Mouse (Mus musculus): ENCODE measurements around the gene Ppp1r14a. TPM values are rescaled to one million over a fixed set of nuclear protein-coding genes. Genes with fewer than 3 reads are reported as not detected.

Gene Ppp1r14a
- 19.6 and 25.1 TPM in 2 replicates for polyA plus RNA-seq (2015; fragmentation: Nextera tagmentation; extraction: Ambion mirVana)

- peak within 1 kb of the TSS; percentile 92 for H3K4me2 ChIP-seq (replicated peaks; ENCODE audit: low read depth, low read length)
- H3K27me3 ChIP-seq (ENCODE audit: insufficient read depth, low read length): peaks cover 3% of the 10 kb centered on the region; the same call in 1 of the 2 replicates
- no peaks in the 10 kb centered on the region for H3K36me3 ChIP-seq (ENCODE audit: insufficient read depth, low read length)
- H3K9me3 ChIP-seq (ENCODE audit: low read length): no peaks in the 10 kb centered on the region
- H3K4me3 ChIP-seq (ENCODE audit: low read length): peak within 1 kb of the TSS; percentile 62
- ATAC-seq (ENCODE audit: low FRiP score, low TSS enrichment): peak; percentile 12; the same call in 1 of the 2 replicates
- peaks cover 53% of the 10 kb centered on the region for H3K4me1 ChIP-seq (ENCODE audit: insufficient read depth, low read length)
- WGBS: under 1% methylated on average over 58 of the region's 59 CpGs
- H3K9ac ChIP-seq (replicated peaks; ENCODE audit: low read length): peak within 1 kb of the TSS; percentile 63
- H3K27ac ChIP-seq (ENCODE audit: low read length): peak within 1 kb of the TSS; percentile 81
These were observed at the start of gene Ppp1r14a for GRCm38 (mm10) chr7:29288942-29289638. Gene Ppp1r14a (plus strand): TSS chr7:29289308.

DNA sequence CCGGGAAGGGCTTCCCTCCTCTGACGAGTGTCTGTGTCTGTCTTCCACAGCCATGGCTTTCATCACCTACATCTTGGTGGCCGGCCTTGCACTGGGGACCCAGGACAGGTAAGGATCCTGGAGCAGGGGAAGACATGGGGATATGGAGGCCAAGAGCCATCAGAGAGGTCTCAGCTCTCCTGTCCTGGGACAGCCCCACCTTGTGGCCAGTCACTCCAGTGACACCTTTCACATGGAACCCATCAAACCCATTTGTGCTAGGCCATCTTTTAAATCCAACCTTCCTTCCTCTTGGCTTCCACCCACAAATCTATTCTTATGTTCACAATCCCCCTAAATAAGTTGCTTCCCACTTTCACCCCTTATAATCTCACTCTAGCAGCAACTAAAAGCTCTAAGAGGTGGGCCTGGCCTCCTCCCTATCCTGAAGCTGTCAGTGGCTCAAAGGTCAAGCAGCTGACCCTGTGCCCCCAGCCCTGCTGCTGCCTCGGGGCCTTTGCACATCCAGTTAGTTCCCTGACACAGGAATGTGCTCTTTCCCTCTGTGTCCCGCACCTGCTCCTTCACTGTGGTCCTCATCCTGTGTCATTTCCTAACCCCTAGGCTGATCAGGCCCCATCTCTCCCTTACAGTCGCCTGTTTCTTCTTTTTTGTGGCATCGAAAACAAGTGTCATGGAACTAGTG lies 44.2 kb upstream of the Ppp1r14a start:
- Histone ChIP-seq H3K27ac (ENCODE audit: low read length) (no peak overlapping the region), H3K27me3 (ENCODE audit: insufficient read depth, low read length) (no peaks in the 10 kb centered on the region), H3K4me2 (replicated peaks; ENCODE audit: low read depth, low read length) (no peak overlapping the region), H3K4me3 (ENCODE audit: low read length) (no peak overlapping the region), H3K4me1 (ENCODE audit: insufficient read depth, low read length) (peaks cover 20% of the 10 kb centered on the region), H3K36me3 (ENCODE audit: insufficient read depth, low read length) (peaks cover 18% of the 10 kb centered on the region), H3K9ac (replicated peaks; ENCODE audit: low read length) (no peak overlapping the region), H3K9me3 (ENCODE audit: low read length) (no peaks in the 10 kb centered on the region)
- ATAC-seq (ENCODE audit: low FRiP score, low TSS enrichment): no peak
- WGBS: 86% methylated on average over 7 of the region's 7 CpGs

GRCm38 (mm10) chr7:29246015-29246414 lies 43.1 kb upstream of the Ppp1r14a start:
- Histone ChIP-seq H3K4me1 (ENCODE audit: insufficient read depth, low read length) (peaks cover 20% of the 10 kb centered on the region), H3K4me3 (ENCODE audit: low read length) (no peak overlapping the region), H3K9ac (replicated peaks; ENCODE audit: low read length) (no peak overlapping the region), H3K27ac (ENCODE audit: low read length) (no peak overlapping the region), H3K36me3 (ENCODE audit: insufficient read depth, low read length) (peaks cover 18% of the 10 kb centered on the region), H3K4me2 (replicated peaks; ENCODE audit: low read depth, low read length) (no peak overlapping the region), H3K27me3 (ENCODE audit: insufficient read depth, low read length) (no peaks in the 10 kb centered on the region), H3K9me3 (ENCODE audit: low read length) (no peaks in the 10 kb centered on the region)
- no peak for ATAC-seq (ENCODE audit: low FRiP score, low TSS enrichment)
- 76% methylated on average over 5 of the region's 5 CpGs for WGBS

DNA sequence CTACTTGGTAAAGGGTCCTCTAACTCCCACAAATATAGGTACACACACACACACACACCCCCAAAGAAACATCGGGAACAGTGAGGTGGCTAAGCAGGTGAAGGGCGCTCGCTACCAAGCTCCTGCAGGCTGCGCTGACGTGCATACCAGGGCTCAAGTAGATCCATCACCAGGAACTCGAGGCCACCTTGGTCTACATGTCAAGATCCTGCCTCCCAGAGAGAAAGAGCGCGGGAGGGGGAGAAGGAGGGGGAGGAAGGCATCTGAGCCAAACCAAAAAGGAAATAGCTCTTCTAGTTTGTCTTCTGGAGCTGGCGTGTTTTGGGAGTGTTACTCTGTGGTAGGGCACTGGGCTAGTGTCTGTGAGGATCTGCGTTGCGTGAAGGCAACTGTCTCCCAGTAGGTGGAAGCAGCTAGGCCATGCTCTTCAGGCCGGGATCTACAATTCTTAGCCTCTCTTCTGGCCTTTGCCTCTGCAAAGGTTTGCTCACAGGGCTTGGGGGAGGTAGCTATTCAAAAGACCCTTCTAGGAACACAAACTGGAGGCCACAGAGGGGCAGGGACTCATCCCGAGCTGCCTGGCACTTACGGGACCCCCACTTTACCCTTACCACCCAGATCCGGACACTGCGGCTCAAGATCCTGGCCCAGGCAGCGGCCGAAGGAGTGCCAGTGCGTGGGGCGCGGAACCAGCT lies 42.3 kb upstream of the Ppp1r14a start:
- Histone ChIP-seq H3K27ac (ENCODE audit: low read length) (no peak overlapping the region), H3K9me3 (ENCODE audit: low read length) (no peaks in the 10 kb centered on the region), H3K9ac (replicated peaks; ENCODE audit: low read length) (no peak overlapping the region), H3K27me3 (ENCODE audit: insufficient read depth, low read length) (no peaks in the 10 kb centered on the region), H3K4me1 (ENCODE audit: insufficient read depth, low read length) (peaks cover 20% of the 10 kb centered on the region), H3K36me3 (ENCODE audit: insufficient read depth, low read length) (peaks cover 18% of the 10 kb centered on the region), H3K4me3 (ENCODE audit: low read length) (no peak overlapping the region), H3K4me2 (replicated peaks; ENCODE audit: low read depth, low read length) (no peak overlapping the region)
- WGBS: 83% methylated on average over 21 of the region's 21 CpGs
- ATAC-seq (ENCODE audit: low FRiP score, low TSS enrichment): no peak

- Histone ChIP-seq H3K27me3 (ENCODE audit: insufficient read depth, low read length) (no peaks in the 10 kb centered on the region), H3K36me3 (ENCODE audit: insufficient read depth, low read length) (peaks cover 18% of the 10 kb centered on the region), H3K4me1 (ENCODE audit: insufficient read depth, low read length) (peaks cover 20% of the 10 kb centered on the region), H3K4me3 (ENCODE audit: low read length) (peak overlapping the region; percentile 37), H3K27ac (ENCODE audit: low read length) (no peak overlapping the region), H3K4me2 (replicated peaks; ENCODE audit: low read depth, low read length) (peak overlapping the region; percentile 55), H3K9me3 (ENCODE audit: low read length) (no peaks in the 10 kb centered on the region), H3K9ac (replicated peaks; ENCODE audit: low read length) (no peak overlapping the region; the same call in 1 of the 2 replicates)
- WGBS: 28% methylated on average over 16 of the region's 16 CpGs
- ATAC-seq (ENCODE audit: low FRiP score, low TSS enrichment): peak; percentile 37; the same call in 1 of the 2 replicates
These were observed 41.8 kb upstream of the Ppp1r14a start for GRCm38 (mm10) chr7:29247314-29247700.

GRCm38 (mm10) chr7:29247706-29248105 lies 41.4 kb upstream of the Ppp1r14a start:
- Histone ChIP-seq H3K9me3 (ENCODE audit: low read length) (no peaks in the 10 kb centered on the region), H3K36me3 (ENCODE audit: insufficient read depth, low read length) (peaks cover 18% of the 10 kb centered on the region), H3K4me1 (ENCODE audit: insufficient read depth, low read length) (peaks cover 20% of the 10 kb centered on the region), H3K27me3 (ENCODE audit: insufficient read depth, low read length) (no peaks in the 10 kb centered on the region), H3K9ac (replicated peaks; ENCODE audit: low read length) (peak overlapping the region; percentile 37), H3K4me3 (ENCODE audit: low read length) (peak overlapping the region; percentile 37), H3K27ac (ENCODE audit: low read length) (no peak overlapping the region), H3K4me2 (replicated peaks; ENCODE audit: low read depth, low read length) (peak overlapping the region; percentile 55)
- WGBS: 16% methylated on average over 19 of the region's 19 CpGs
- ATAC-seq (ENCODE audit: low FRiP score, low TSS enrichment): peak; percentile 18; the same call in 1 of the 2 replicates

GRCm38 (mm10) chr7:29248261-29248841 lies 40.8 kb upstream of the Ppp1r14a start, which contains the start of gene 2200002D01Rik:
Gene 2200002D01Rik (minus strand): TSS chr7:29248466.
- Histone ChIP-seq H3K27ac (ENCODE audit: low read length) (peak within 1 kb of the TSS; percentile 35; the same call in 1 of the 2 replicates), H3K9ac (replicated peaks; ENCODE audit: low read length) (peak within 1 kb of the TSS; percentile 37), H3K4me2 (replicated peaks; ENCODE audit: low read depth, low read length) (peak within 1 kb of the TSS; percentile 55), H3K4me3 (ENCODE audit: low read length) (peak within 1 kb of the TSS; percentile 37), H3K36me3 (ENCODE audit: insufficient read depth, low read length) (peaks cover 18% of the 10 kb centered on the region), H3K9me3 (ENCODE audit: low read length) (no peaks in the 10 kb centered on the region), H3K4me1 (ENCODE audit: insufficient read depth, low read length) (peaks cover 20% of the 10 kb centered on the region), H3K27me3 (ENCODE audit: insufficient read depth, low read length) (no peaks in the 10 kb centered on the region)
- ATAC-seq (ENCODE audit: low FRiP score, low TSS enrichment): peak; percentile 83
- WGBS: 11% methylated on average over 20 of the region's 20 CpGs

DNA sequence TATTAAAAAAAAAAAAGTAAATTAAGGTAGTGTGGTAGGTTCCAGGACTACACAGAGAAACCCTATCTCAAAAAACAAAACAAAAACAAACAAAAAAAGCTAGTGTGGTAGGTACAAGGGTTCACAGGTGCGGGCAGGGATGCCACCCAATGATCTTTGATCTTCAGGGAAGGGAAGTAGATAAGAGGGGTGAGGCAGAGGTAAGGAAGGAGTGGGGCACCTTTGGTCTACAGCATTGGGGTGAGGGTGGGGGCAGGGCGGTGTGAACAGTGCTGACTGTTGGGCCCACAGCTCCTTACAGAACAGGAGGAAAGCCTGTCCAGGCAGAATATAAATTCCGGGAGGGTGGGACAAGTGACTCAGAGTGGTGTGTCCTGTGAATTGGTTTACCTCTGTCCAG lies 37.9 kb upstream of the Ppp1r14a start:
- 68% methylated on average over 3 of the region's 3 CpGs for WGBS
- no peak overlapping the region for H3K9ac ChIP-seq (replicated peaks; ENCODE audit: low read length)
- peaks cover 9% of the 10 kb centered on the region; the same call in 1 of the 2 replicates for H3K36me3 ChIP-seq (ENCODE audit: insufficient read depth, low read length)
- H3K4me3 ChIP-seq (ENCODE audit: low read length): no peak overlapping the region
- ATAC-seq (ENCODE audit: low FRiP score, low TSS enrichment): no peak
- H3K27me3 ChIP-seq (ENCODE audit: insufficient read depth, low read length): no peaks in the 10 kb centered on the region
- no peaks in the 10 kb centered on the region for H3K9me3 ChIP-seq (ENCODE audit: low read length)
- peaks cover 25% of the 10 kb centered on the region for H3K4me1 ChIP-seq (ENCODE audit: insufficient read depth, low read length)
- no peak overlapping the region for H3K27ac ChIP-seq (ENCODE audit: low read length)
- no peak overlapping the region for H3K4me2 ChIP-seq (replicated peaks; ENCODE audit: low read depth, low read length)

GRCm38 (mm10) chr7:29253842-29254241 lies 35.3 kb upstream of the Ppp1r14a start:
- H3K27ac ChIP-seq (ENCODE audit: low read length): no peak overlapping the region
- 0 out of 2 replicates have a peak, but pooled peaks have one; percentile 33 for ATAC-seq (ENCODE audit: low FRiP score, low TSS enrichment)
- H3K4me2 ChIP-seq (replicated peaks; ENCODE audit: low read depth, low read length): no peak overlapping the region
- H3K4me3 ChIP-seq (ENCODE audit: low read length): no peak overlapping the region
- no peaks in the 10 kb centered on the region for H3K9me3 ChIP-seq (ENCODE audit: low read length)
- no peaks in the 10 kb centered on the region for H3K27me3 ChIP-seq (ENCODE audit: insufficient read depth, low read length)
- WGBS: 25% methylated on average over 5 of the region's 5 CpGs
- H3K36me3 ChIP-seq (ENCODE audit: insufficient read depth, low read length): peaks cover 8% of the 10 kb centered on the region; the same call in 1 of the 2 replicates
- H3K4me1 ChIP-seq (ENCODE audit: insufficient read depth, low read length): peaks cover 13% of the 10 kb centered on the region; the same call in 1 of the 2 replicates
- no peak overlapping the region for H3K9ac ChIP-seq (replicated peaks; ENCODE audit: low read length)

Data from kidney, embryonic 16.5 days (tissue).